Mouse (Mus musculus) right cerebral cortex, postnatal 36 days (tissue): ENCODE results near the gene Lclat1.
A peak's percentile ranks its signal among the peaks of the same experiment; 100 is the strongest.
"Not testable (repeated sequence)": the region's sequence is repeated elsewhere in the genome, so short reads cannot be mapped to it uniquely, and the experiment has no call there.

Experiments
- DNase-seq, 2 experiments: peaks; one replicate each; pipeline ENCODE4 v3.0.0; 2022; ENCODE audit warnings: low spot score in 2 of 2, mixed read lengths in 1 of 2

Lclat1 gene

GRCm38 (mm10) chr17:73136562-73137484 is 29.0 kb downstream of the Lclat1 start:
- no peak for DNase-seq

GRCm38 (mm10) chr17:73138217-73138616 is 30.4 kb downstream of the Lclat1 start:
- no peak for DNase-seq

- DNase-seq: no peak
These were observed 34.2 kb downstream of the Lclat1 start for GRCm38 (mm10) chr17:73142029-73142428.

GRCm38 (mm10) chr17:73142445-73142844 is 34.7 kb downstream of the Lclat1 start:
- DNase-seq: no peak

GRCm38 (mm10) chr17:73145426-73145825 is 37.6 kb downstream of the Lclat1 start:
- DNase-seq: no peak

GRCm38 (mm10) chr17:73148607-73149006 is 40.8 kb downstream of the Lclat1 start:
- no peak for DNase-seq

- DNase-seq: not testable (repeated sequence)
These were observed 45.2 kb downstream of the Lclat1 start for GRCm38 (mm10) chr17:73152790-73153525.

- no peak for DNase-seq
These were observed 45.9 kb downstream of the Lclat1 start for GRCm38 (mm10) chr17:73153672-73154071.

- DNase-seq: no peak
These were observed 48.8 kb downstream of the Lclat1 start for GRCm38 (mm10) chr17:73156606-73157005.

GRCm38 (mm10) chr17:73161795-73162194 is 54.0 kb downstream of the Lclat1 start:
- DNase-seq: no peak

GRCm38 (mm10) chr17:73162445-73163208 is 54.8 kb downstream of the Lclat1 start:
- DNase-seq: no peak

GRCm38 (mm10) chr17:73163597-73163996 is 55.8 kb downstream of the Lclat1 start:
- no peak for DNase-seq

- no peak for DNase-seq
These were observed 56.3 kb downstream of the Lclat1 start for GRCm38 (mm10) chr17:73164121-73164520.

GRCm38 (mm10) chr17:73169461-73169860 is 61.7 kb downstream of the Lclat1 start:
- DNase-seq: no peak

GRCm38 (mm10) chr17:73170141-73170540 is 62.4 kb downstream of the Lclat1 start:
- DNase-seq: no peak

- DNase-seq: no peak
These were observed 66.3 kb downstream of the Lclat1 start for GRCm38 (mm10) chr17:73174083-73174562.

- DNase-seq: no peak
These were observed 67.9 kb downstream of the Lclat1 start for GRCm38 (mm10) chr17:73175720-73176119.

GRCm38 (mm10) chr17:73177079-73177478 is 69.3 kb downstream of the Lclat1 start:
- no peak for DNase-seq

- no peak for DNase-seq
These were observed 79.1 kb downstream of the Lclat1 start for GRCm38 (mm10) chr17:73186929-73187328.

GRCm38 (mm10) chr17:73194146-73194545 is 86.4 kb downstream of the Lclat1 start:
- DNase-seq: no peak

- DNase-seq: peak in 1 of 2 experiments; percentile 45
These were observed 86.8 kb downstream of the Lclat1 start for GRCm38 (mm10) chr17:73194575-73194974.
